Mouse (Mus musculus) ES-E14 (cell line): ENCODE data around the gene Lrba.

Experiments used
- CHD2 ChIP-seq: IDR thresholded peaks from 2 replicates; pipeline ENCODE4 v1.6.1; 2014; ENCODE audit warnings: mild to moderate bottlenecking, low read depth, low read length, inconsistent platforms
- HCFC1 ChIP-seq: IDR thresholded peaks from 2 replicates; pipeline ENCODE4 v1.6.1; 2012; ENCODE audit warnings: low read length, inconsistent platforms, borderline replicate concordance; ENCODE audit not compliant: insufficient read depth
- ZNF384 ChIP-seq: IDR thresholded peaks from 2 replicates; pipeline ENCODE4 v1.6.1; 2012; ENCODE audit warnings: low read depth, low read length, inconsistent platforms

- no peak for TF ChIP-seq ZNF384
- TF ChIP-seq CHD2: no peak
- TF ChIP-seq HCFC1: no peak
Measured at GRCm38 (mm10) chr3:86832115-86832514, 607.6 kb downstream of the Lrba start.
